Mouse (Mus musculus): Measurements from ENCODE around the gene Tecpr2. TPM values are rescaled to one million over a fixed set of nuclear protein-coding genes. Genes with fewer than 3 reads are reported as not detected.
A peak's percentile ranks its signal among the peaks of the same experiment; 100 is the strongest.

Gene Tecpr2
- polyA plus RNA-seq, 1 experiment from 2014 or later = 7.8 TPM

DNA sequence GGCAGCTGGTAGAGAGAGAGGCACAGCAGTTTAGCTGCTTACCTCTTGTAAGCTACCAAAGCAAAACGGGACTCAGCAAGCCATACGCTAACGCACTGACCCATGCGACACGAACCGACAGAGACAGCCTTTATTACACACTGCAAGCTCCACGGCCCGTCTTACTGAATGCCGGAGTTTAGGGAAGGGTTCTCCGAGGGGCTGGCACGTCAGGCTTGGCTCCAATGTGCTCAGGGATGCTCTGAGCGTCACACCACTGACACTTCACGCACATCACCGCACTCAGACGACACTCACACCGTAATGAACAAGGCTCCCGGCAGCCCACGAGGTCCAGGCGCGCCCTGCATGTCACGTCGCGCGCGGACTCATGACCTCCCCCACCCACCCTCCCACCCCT lies 458 bp upstream of the Tecpr2 start:
- Histone ChIP-seq H3K4me3 (ENCODE audit: inconsistent target) (peak overlapping the region; percentile 79), H3K79me2 (ENCODE audit: inconsistent target) (peaks cover 75% of the 10 kb centered on the region), H3K27ac (peak overlapping the region; percentile 41), H3K36me3 (ENCODE audit: inconsistent target) (no peaks in the 10 kb centered on the region)
- WGBS (ENCODE audit: missing documents) = 1% methylated on average over 19 of the region's 25 CpGs

DNA sequence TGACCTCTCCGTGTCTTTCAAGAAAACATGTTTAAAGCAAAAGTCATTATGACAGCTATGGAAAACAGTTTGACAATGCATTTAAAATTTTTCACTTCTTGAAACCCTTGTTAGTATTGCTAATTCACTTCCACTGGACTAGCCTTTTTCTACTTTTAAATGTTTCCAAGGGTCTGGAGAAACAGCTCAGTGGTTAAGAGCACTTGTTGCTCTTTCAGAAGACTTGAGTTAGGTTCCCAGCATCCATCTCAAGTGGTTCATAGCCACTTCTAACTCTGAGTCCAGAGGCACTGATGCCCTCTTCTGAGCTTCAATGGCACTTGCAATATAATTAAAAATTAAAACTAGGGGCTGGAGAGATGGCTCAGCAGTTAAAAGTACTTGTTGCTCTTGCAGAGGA lies 2.8 kb downstream of the Tecpr2 start:
- Histone ChIP-seq H3K36me3 (ENCODE audit: inconsistent target) (no peaks in the 10 kb centered on the region), H3K27ac (no peak overlapping the region), H3K4me3 (ENCODE audit: inconsistent target) (no peak overlapping the region), H3K79me2 (ENCODE audit: inconsistent target) (peaks cover 86% of the 10 kb centered on the region)
- 100% methylated on average over 1 of the region's 1 CpGs for WGBS (ENCODE audit: missing documents)

DNA sequence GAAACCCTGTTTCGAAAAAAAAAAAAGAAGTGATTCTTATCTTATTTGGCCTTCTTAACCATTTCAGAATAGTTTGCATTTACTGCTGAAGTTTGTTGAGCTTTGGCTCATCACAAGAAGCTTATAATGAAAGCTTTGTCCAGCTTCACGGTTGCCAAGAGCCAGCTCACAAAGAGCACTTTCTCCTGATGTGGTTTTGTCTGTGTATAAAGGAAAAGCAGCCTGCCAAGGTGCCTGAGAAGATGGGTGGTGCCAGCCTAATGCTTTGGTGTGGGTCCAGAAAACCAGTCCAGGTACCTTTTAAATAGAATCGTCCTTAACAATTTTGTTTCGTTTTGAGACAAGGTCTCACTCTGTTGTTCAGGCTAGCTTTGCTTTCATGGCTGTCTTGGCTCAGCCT lies 13.0 kb downstream of the Tecpr2 start:
- no peak overlapping the region for H3K4me3 ChIP-seq (ENCODE audit: inconsistent target)
- 84% methylated on average over 3 of the region's 4 CpGs for WGBS (ENCODE audit: missing documents)
- peaks cover 15% of the 10 kb centered on the region; the same call in 1 of the 2 replicates for H3K36me3 ChIP-seq (ENCODE audit: inconsistent target)
- H3K27ac ChIP-seq = no peak overlapping the region
- no peaks in the 10 kb centered on the region for H3K79me2 ChIP-seq (ENCODE audit: inconsistent target)

DNA sequence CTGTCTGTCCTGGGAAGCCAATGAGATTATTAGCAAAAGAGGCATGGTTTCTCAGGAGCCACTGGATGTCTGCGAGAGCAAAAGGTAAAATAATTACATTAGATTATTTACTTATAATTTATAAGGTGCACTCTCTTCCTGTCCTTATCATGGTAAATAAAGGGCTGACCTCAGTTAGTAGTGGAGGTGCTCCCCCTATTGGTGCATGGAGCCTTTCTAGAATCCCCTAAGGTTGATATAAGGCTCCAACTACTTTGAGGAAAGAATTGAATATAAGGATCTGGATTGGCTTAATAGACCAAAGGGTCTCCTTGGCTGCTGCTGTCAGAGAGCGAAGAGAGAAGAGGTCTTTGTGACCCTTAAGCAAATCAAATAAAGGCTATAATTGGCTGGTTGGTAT lies 14.5 kb downstream of the Tecpr2 start:
- Histone ChIP-seq H3K4me3 (ENCODE audit: inconsistent target) (no peak overlapping the region), H3K36me3 (ENCODE audit: inconsistent target) (peaks cover 8% of the 10 kb centered on the region; the same call in 1 of the 2 replicates), H3K27ac (no peak overlapping the region), H3K79me2 (ENCODE audit: inconsistent target) (no peaks in the 10 kb centered on the region)
- 97% methylated on average over 2 of the region's 2 CpGs for WGBS (ENCODE audit: missing documents)

DNA sequence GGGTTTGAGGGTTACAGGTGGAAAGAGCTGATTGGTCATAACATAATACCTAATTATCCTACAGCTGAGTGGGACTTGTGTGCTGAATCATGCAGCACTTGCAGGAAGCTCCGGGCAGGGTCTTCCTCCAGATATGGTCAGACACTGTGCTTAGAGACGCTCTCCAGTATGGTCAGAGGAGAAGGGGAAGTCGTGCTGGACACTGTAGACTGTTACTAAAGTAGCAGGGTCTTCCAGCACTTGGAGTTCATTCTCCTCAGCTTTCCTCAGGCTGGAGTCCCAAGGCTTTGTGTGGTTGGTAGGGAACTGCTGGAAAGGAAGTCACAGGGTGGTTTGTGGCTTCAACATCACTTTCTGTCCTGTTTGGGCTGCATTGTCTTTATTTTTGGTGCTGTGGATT lies 18.8 kb downstream of the Tecpr2 start:
- Histone ChIP-seq H3K27ac (peak overlapping the region; percentile 62), H3K4me3 (ENCODE audit: inconsistent target) (no peak overlapping the region), H3K79me2 (ENCODE audit: inconsistent target) (no peaks in the 10 kb centered on the region; the same call in 1 of the 2 replicates), H3K36me3 (ENCODE audit: inconsistent target) (no peaks in the 10 kb centered on the region)
- WGBS (ENCODE audit: missing documents) = 10% methylated on average over 3 of the region's 3 CpGs

DNA sequence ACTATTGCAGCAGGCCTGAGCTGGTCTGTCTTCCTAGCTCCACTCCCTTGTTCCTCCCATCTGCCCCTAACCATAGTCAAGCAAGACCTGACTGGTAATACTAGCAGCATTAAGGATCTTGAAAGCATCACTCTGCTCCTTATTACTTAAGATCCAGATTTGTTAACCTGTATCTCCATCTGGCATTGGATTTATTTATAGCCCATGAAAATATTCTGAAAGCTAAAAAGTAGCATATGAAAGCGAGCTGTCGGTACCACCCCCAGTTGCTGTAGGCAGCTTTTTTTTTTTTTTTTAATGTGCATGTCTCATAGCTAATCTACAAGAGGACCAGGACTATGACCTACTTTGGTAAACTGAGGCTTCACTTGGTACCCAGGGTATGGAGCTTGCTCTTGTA lies 20.9 kb downstream of the Tecpr2 start:
- no peak overlapping the region for H3K27ac ChIP-seq
- no peak overlapping the region for H3K4me3 ChIP-seq (ENCODE audit: inconsistent target)
- H3K79me2 ChIP-seq (ENCODE audit: inconsistent target) = no peaks in the 10 kb centered on the region; the same call in 1 of the 2 replicates
- WGBS (ENCODE audit: missing documents) = 100% methylated on average over 2 of the region's 2 CpGs
- H3K36me3 ChIP-seq (ENCODE audit: inconsistent target) = peaks cover 5% of the 10 kb centered on the region; the same call in 1 of the 2 replicates

DNA sequence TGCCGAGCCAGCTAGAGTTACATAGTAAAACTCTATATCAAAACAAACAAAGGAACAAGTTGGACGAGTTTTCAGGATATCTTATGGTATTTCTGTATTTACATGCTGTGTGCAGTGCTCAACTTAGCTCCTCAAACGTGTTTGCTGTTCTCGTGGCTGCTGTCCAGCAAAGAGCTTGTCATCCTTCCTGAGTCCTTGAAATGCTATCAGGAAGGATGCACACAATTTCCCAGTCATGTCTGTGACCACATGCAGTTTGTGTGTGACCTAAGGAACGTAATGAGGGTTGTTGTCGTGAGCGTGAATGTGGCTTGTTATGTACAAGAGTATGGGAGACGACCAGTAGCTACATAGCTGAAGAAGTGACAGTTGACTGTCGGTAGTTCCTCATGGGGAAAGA lies 26.7 kb downstream of the Tecpr2 start:
- Histone ChIP-seq H3K4me3 (ENCODE audit: inconsistent target) (no peak overlapping the region), H3K27ac (no peak overlapping the region), H3K79me2 (ENCODE audit: inconsistent target) (no peaks in the 10 kb centered on the region), H3K36me3 (ENCODE audit: inconsistent target) (peaks cover 55% of the 10 kb centered on the region)
- 87% methylated on average over 9 of the region's 9 CpGs for WGBS (ENCODE audit: missing documents)

DNA sequence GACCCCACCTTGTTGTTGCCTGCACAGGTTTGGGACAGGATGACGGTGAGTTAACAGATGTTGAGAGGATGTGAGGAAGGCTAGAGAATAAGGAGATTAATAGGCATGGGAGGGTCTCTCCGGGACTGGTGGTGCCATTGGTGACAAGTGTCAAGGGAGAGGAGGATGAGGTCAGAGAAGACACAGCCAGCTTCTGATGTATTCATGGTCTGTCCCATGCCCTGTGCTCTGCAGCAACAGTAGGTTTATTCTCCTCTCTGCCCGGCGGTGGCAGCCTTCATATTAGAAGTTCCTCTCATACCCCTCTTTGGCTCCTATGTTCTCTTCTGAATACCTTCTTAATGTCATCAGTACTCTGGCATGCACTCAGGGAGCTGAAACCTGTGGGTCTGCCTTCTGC lies 31.2 kb downstream of the Tecpr2 start:
- no peaks in the 10 kb centered on the region for H3K79me2 ChIP-seq (ENCODE audit: inconsistent target)
- H3K27ac ChIP-seq = no peak overlapping the region
- no peak overlapping the region for H3K4me3 ChIP-seq (ENCODE audit: inconsistent target)
- H3K36me3 ChIP-seq (ENCODE audit: inconsistent target) = peaks cover 67% of the 10 kb centered on the region
- 98% methylated on average over 4 of the region's 4 CpGs for WGBS (ENCODE audit: missing documents)

DNA sequence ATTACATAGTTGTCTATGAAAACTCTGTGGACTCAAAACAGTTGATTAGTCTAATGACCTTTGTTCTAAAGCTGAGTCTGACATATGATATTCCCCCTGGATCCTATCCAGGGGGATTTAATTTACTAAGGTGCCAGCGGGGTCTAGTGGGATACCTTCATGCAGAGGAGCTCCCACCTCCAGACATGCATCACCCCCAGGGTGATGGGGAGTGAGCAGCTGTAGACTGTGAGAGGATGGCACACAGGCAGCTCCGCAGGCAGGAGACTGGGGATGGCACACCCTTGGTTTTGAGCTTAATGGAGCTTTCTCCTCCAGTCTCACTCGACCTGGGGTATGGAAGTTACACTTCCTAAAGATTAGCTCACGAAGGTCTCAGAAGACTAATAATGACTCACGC lies 32.5 kb downstream of the Tecpr2 start:
- Histone ChIP-seq H3K4me3 (ENCODE audit: inconsistent target) (no peak overlapping the region), H3K36me3 (ENCODE audit: inconsistent target) (peaks cover 65% of the 10 kb centered on the region), H3K27ac (no peak overlapping the region), H3K79me2 (ENCODE audit: inconsistent target) (no peaks in the 10 kb centered on the region)
- WGBS (ENCODE audit: missing documents) = 96% methylated on average over 5 of the region's 5 CpGs

DNA sequence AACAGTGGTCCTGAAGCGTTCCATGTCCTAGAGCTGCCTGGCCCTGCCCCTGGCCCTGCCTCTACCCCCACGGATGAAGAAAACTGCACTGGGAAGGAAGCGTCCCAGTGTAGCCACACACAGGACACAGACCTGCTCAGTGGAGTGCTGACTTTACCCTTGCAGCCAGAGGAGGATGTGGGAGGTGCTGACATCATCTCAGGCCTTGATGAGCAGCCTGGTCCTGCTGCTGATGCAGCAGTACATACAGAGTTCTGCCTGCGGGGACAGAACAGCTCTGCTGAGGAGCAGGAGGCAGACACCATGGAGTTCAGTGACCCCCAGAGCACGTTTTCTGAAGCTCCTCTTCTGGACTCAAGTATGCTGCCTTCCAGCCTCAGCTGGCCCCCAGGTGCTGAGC lies 43.8 kb downstream of the Tecpr2 start:
- no peaks in the 10 kb centered on the region for H3K79me2 ChIP-seq (ENCODE audit: inconsistent target)
- peak overlapping the region; percentile 91 for H3K27ac ChIP-seq
- 64% methylated on average over 5 of the region's 5 CpGs for WGBS (ENCODE audit: missing documents)
- H3K4me3 ChIP-seq (ENCODE audit: inconsistent target) = no peak overlapping the region
- H3K36me3 ChIP-seq (ENCODE audit: inconsistent target) = peaks cover 28% of the 10 kb centered on the region

DNA sequence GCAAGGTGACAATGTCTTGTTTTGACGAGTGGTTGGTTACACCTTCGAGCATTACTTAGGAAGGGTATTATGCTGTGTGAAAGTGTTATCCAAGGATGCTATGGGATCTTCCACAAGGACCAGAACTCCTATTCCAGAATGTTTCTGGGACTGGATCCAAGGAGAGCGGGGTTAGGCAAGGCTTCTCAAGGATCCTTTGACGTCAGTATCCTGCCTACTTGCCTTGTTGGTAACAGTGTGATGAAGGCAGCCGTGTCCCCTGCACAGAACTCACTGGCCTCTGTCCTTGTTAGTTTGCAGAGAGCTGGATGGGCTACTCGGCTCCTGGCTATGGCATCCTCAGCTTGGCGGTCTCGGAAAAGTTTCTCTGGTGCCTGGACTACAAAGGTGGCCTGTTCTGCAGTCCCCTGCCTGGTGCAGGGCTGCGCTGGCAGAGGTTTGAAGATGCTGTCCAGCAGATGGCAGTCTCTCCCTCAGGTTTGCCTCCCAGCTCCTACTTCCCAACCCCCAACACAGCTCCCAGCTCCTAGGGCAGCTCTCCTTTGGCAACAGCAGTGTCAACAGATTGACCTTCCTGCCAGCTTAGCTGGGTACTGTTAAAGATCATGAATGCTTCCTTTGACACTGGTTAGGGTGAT lies 47.0 kb downstream of the Tecpr2 start:
- H3K27ac ChIP-seq = no peak overlapping the region
- 72% methylated on average over 9 of the region's 9 CpGs for WGBS (ENCODE audit: missing documents)
- no peak overlapping the region for H3K4me3 ChIP-seq (ENCODE audit: inconsistent target)
- H3K36me3 ChIP-seq (ENCODE audit: inconsistent target) = peaks cover 35% of the 10 kb centered on the region
- no peaks in the 10 kb centered on the region for H3K79me2 ChIP-seq (ENCODE audit: inconsistent target)

DNA sequence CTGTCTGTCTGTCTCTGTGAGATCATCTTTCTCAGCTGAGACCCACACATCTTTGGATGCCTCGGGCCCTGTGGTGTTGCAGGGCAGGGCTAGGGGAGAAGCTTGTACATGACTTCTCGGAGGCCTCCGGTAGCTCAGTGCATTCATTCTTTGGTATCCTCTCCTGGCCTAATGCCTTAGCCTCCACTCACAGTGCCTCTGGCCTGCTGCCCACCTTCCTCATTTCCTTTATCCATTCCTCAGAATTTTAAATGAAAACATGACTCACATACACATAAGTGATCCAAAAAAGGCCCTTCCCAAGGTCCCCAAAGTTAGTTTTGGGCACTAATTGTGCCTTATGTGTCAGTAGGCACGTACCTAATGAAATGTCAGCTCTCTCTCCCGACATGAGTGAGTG lies 48.4 kb downstream of the Tecpr2 start:
- H3K36me3 ChIP-seq (ENCODE audit: inconsistent target) = peaks cover 49% of the 10 kb centered on the region
- 97% methylated on average over 5 of the region's 5 CpGs for WGBS (ENCODE audit: missing documents)
- H3K4me3 ChIP-seq (ENCODE audit: inconsistent target) = no peak overlapping the region
- H3K27ac ChIP-seq = no peak overlapping the region
- no peaks in the 10 kb centered on the region for H3K79me2 ChIP-seq (ENCODE audit: inconsistent target)

DNA sequence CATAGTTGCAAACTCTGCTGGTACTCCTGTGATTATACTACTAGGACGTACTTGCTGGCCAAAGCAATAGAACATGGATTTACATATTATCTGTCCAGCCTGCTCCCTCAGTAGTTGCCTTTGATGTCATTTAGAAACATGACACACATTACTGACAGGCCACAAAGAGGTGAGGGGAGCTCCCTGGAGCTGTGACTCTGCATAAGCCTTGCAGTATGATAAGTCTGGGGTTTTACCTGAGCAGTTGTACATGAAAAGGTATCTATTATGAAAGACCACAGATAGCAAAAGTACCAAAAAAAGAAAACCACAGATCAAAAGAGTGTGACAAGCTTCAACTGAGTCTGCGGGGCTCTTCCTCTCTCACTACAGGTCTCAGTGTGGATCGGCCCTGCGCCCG lies 50.3 kb downstream of the Tecpr2 start:
- Histone ChIP-seq H3K36me3 (ENCODE audit: inconsistent target) (peaks cover 59% of the 10 kb centered on the region), H3K79me2 (ENCODE audit: inconsistent target) (no peaks in the 10 kb centered on the region), H3K27ac (no peak overlapping the region), H3K4me3 (ENCODE audit: inconsistent target) (no peak overlapping the region)
- WGBS (ENCODE audit: missing documents) = 97% methylated on average over 5 of the region's 5 CpGs

DNA sequence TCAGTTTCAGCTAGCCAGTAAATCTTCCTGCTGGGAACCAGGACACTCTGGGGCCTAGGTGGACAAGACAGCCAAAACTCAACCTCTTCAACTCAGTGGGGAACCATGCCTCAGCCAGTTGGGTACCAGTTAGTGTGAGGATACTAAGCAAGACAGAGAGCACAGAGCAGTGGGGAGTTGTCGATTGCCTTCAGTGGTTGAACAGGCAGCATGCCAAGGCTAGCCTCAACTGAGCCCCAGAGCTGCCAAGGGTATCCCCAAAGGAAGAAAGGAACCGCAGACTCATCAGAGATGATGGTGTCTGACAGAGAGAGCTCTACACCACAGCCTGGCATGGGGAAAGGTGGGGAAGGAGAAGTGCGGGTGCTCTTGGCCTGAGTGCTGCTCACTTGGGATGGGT lies 51.8 kb downstream of the Tecpr2 start:
- Histone ChIP-seq H3K36me3 (ENCODE audit: inconsistent target) (peaks cover 74% of the 10 kb centered on the region), H3K79me2 (ENCODE audit: inconsistent target) (no peaks in the 10 kb centered on the region), H3K27ac (no peak overlapping the region), H3K4me3 (ENCODE audit: inconsistent target) (no peak overlapping the region)
- WGBS (ENCODE audit: missing documents) = 71% methylated on average over 3 of the region's 3 CpGs

DNA sequence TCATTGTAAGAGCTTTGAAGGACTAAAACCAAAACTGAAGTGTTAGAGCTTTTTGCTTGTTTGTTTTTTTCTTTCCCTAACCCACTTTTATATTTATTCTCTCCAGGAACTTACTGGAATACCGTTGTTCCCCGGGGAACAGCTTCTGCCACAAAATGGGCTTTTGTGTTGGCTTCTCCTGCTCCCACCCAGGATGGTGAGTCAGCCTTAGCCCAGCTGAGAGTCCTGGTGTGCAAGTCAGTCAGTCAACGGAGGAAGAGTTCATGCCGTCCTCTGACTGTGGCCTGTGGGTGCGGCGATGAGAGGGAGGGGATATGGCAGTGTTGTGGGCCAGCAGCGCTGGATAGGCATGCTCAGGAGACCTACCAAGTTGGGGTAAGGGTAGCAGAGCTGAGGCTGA lies 57.2 kb downstream of the Tecpr2 start:
- 93% methylated on average over 7 of the region's 7 CpGs for WGBS (ENCODE audit: missing documents)
- Histone ChIP-seq H3K79me2 (ENCODE audit: inconsistent target) (no peaks in the 10 kb centered on the region), H3K4me3 (ENCODE audit: inconsistent target) (no peak overlapping the region), H3K36me3 (ENCODE audit: inconsistent target) (peaks cover 72% of the 10 kb centered on the region), H3K27ac (no peak overlapping the region)
